Mouse (Mus musculus) kidney, postnatal 0 days (tissue): ENCODE data around the gene Rsph3b. TPM values are rescaled to one million over a fixed set of nuclear protein-coding genes. Genes with fewer than 3 reads are reported as not detected.

Source experiments
- ATAC-seq: fragments of 200-750 bp; cut with Nextera tagmentation; replicated peaks from 2 replicates; pipeline ENCODE4 v1.8.0; 2017; ENCODE audit warnings: low read depth, moderate number of reproducible peaks, moderate TSS enrichment, moderate library complexity; ENCODE audit not compliant: low FRiP score
- DNase-seq: peaks from one replicate; pipeline ENCODE4 v3.0.0-alpha.2; 2016; ENCODE audit warnings: low spot score
- H3K27ac ChIP-seq: fragments of 300-500 bp; sonication (generic); 2 replicates; pipeline ENCODE4 v1.5.1; 2014; ENCODE audit warnings: mild to moderate bottlenecking
- H3K27me3 ChIP-seq: fragments of 300-500 bp; sonication (generic); 2 replicates; pipeline ENCODE4 v1.6.1; 2014; ENCODE audit warnings: low read length, mixed read lengths; ENCODE audit not compliant: insufficient read depth
- H3K36me3 ChIP-seq: fragments of 300-500 bp; sonication (generic); 2 replicates; pipeline ENCODE4 v1.6.1; 2014; ENCODE audit warnings: low read length, mixed read lengths; ENCODE audit not compliant: insufficient read depth
- H3K4me1 ChIP-seq: fragments of 300-500 bp; sonication (generic); replicated peaks from 2 replicates; pipeline ENCODE4 v1.6.1; 2014; ENCODE audit warnings: antibody characterized with exemption, low read length, mixed read lengths; ENCODE audit not compliant: insufficient read depth
- H3K4me2 ChIP-seq: fragments of 300-500 bp; sonication (generic); 2 replicates; pipeline ENCODE4 v1.6.1; 2014; ENCODE audit warnings: mild to moderate bottlenecking, low read length, moderate library complexity, mixed read lengths
- H3K4me3 ChIP-seq: fragments of 300-500 bp; sonication (generic); replicated peaks from 2 replicates; pipeline ENCODE4 v1.5.1; 2014; ENCODE audit warnings: low read depth, low read length
- H3K9ac ChIP-seq: fragments of 300-500 bp; sonication (generic); 2 replicates; pipeline ENCODE4 v1.6.1; 2014; ENCODE audit warnings: low read depth, low read length
- H3K9me3 ChIP-seq: fragments of 300-500 bp; sonication (generic); replicated peaks from 2 replicates; pipeline ENCODE4 v1.6.1; 2016; ENCODE audit warnings: low read length, inconsistent platforms, mixed read lengths
- CTCF ChIP-seq: IDR thresholded peaks from 2 replicates; pipeline ENCODE4 v1.5.1; 2016; ENCODE audit warnings: antibody characterized with exemption, low read depth, mild to moderate bottlenecking, moderate library complexity
- WGBS: fragments of 180-500 bp; shearing (Covaris S2); extraction: QIAGEN DNeasy Blood & Tissue Kit; methylation state at CpG from one replicate; pipeline ENCODE4 v1.1.7; 2014; 5-methylcytosine and 5-hydroxymethylcytosine counted together
- microRNA-seq: library from miRNA; unstranded; fragments of <30 nt; microRNA quantifications from one replicate; pipeline ENCODE4, GENCODE M21; 2016
- polyA plus RNA-seq: library from polyadenylated mRNA; unstranded; fragments of >200 nt; fragmentation: Nextera tagmentation; extraction: Ambion mirVana; gene quantifications from 2 replicates; pipeline ENCODE4 v1.2.1, GENCODE M21; 2015

The Rsph3b gene
- polyA plus RNA-seq, 1 experiment from 2014 or later = 63.4 TPM

DNA sequence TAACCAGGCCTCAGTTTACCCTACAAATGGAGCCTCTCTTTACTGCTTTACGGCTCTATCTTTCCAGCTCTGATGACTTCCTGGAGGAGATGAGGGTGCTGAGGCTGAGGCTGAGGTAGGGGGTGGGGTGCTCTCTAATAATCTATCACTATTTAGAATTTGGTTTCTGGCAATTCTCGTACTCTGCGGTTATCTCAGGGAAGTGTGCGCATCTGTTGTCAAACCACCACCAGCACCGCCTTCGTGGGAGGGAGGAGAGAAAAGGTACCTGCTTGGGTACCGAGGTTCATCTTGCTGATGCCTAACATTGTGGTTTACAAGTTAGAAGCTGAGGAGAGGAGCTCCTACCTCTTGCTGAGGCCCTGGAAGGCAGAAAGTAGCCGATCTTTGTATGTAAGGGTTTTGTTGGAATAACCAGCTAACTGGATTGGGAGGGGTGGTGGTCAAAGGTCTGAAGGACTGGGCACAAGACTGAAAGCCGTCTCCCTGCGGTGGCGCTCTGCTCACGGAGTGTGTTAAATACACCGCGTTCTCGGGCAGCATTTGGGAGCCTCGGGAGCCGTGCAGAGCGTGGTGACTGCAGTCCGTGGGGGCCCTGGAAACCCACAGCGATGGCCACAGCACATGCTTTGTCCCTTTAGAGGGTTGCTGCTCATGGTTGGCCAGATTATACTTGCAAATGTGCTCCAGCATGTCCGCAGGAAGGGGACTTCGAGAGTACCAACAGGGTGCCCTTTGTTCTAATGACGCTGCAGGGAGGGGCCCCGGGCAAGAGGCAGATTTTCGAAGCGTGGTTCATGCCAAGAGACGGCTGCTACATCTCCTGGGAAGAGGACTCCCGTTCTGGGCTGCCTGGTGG lies 87.1 kb downstream of the Rsph3b start:
- 16% methylated on average over 28 of the region's 28 CpGs for WGBS
- ATAC-seq (peak; percentile 70; the same call in 1 of the 2 replicates), DNase-seq (peak; percentile 58)
- Histone ChIP-seq H3K27ac (peak overlapping the region; percentile 77), H3K9ac (no peak overlapping the region), H3K27me3 (no peaks in the 10 kb centered on the region), H3K4me3 (no peak overlapping the region), H3K36me3 (no peaks in the 10 kb centered on the region), H3K4me1 (peaks cover 31% of the 10 kb centered on the region; the same call in 1 of the 2 replicates), H3K9me3 (no peaks in the 10 kb centered on the region), H3K4me2 (peak overlapping the region; percentile 49)
- TF ChIP-seq CTCF = 0 out of 2 replicates have a peak, but pooled peaks have one; percentile 6

DNA sequence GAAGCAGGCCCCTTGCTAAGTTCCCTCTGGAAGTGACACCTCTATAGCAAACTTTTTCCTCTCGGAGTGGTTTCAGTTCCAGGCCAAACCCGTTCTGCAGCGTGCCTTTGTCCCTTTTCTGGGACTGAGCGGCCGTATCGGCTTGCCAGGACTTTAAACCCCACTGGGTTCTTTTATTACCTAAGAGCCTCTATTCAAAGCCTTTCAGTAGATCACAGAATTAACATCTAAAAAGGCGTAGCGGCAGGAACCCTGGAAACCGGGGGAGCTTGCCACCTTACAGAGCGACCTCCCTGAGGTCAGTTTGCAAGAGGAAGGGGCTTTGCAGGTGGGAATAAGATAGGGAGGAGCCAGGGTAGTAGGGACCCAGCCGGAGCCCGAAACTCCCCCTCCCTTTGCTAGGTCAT lies 88.0 kb downstream of the Rsph3b start:
- no peaks in the 10 kb centered on the region for H3K9me3 ChIP-seq
- DNase-seq (peak; percentile 40), ATAC-seq (no peak)
- H3K4me2 ChIP-seq = 0 out of 2 replicates have a peak overlapping the region, but pooled peaks have one; percentile 7
- H3K4me1 ChIP-seq = peaks cover 31% of the 10 kb centered on the region; the same call in 1 of the 2 replicates
- peak overlapping the region; percentile 77 for H3K27ac ChIP-seq
- no peak overlapping the region for H3K4me3 ChIP-seq
- H3K9ac ChIP-seq = no peak overlapping the region
- 27% methylated on average over 12 of the region's 12 CpGs for WGBS
- no peaks in the 10 kb centered on the region for H3K27me3 ChIP-seq
- no peak for TF ChIP-seq CTCF
- no peaks in the 10 kb centered on the region for H3K36me3 ChIP-seq

DNA sequence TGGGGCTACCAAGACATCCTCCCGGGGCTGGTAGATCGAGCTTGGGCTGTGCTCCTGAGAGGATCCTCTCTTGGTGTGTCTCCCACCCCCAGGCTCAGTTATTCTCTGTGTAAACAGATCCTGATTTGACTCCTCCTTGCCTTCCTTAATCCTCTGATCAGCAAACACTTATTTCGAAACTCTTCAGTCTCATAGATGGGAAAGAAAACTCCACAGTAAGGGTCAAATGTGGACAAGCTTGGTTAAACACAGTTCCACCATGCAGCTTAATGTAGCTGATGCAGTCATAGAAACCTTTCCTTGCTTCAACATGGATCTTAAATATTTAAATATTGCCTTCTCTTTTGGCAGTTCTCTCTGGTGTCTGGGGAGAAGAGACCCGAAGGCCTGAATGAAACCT lies 88.4 kb downstream of the Rsph3b start:
- DNase-seq (peak; percentile 29), ATAC-seq (no peak)
- TF ChIP-seq CTCF = no peak
- H3K36me3 ChIP-seq = no peaks in the 10 kb centered on the region
- WGBS = 24% methylated on average over 4 of the region's 4 CpGs
- no peak overlapping the region for H3K4me2 ChIP-seq
- H3K4me1 ChIP-seq = peaks cover 31% of the 10 kb centered on the region; the same call in 1 of the 2 replicates
- no peak overlapping the region for H3K4me3 ChIP-seq
- H3K27ac ChIP-seq = peak overlapping the region; percentile 77
- no peak overlapping the region for H3K9ac ChIP-seq
- H3K9me3 ChIP-seq = no peaks in the 10 kb centered on the region
- no peaks in the 10 kb centered on the region for H3K27me3 ChIP-seq

Small RNA genes within 50 kb of the gene (microRNA-seq; reads per million reads assigned to microRNA genes)
- not detected for gene Mir692-1

Other genes with a start within 250 kb of the Rsph3b start
- gene Ezr, start 165.9 kb downstream of the Rsph3b start, polyA plus RNA-seq = 281 and 313 TPM in 2 replicates
- gene Tagap1, start 12.5 kb upstream of the Rsph3b start, polyA plus RNA-seq = 43.6 and 45.9 TPM in 2 replicates
- 567 and 580 TPM in 2 replicates for gene Rnaset2b, start 22.0 kb upstream of the Rsph3b start, polyA plus RNA-seq
- 0.20 and 0.38 TPM in 2 replicates for gene Gm49721, start 30.2 kb upstream of the Rsph3b start, polyA plus RNA-seq
- gene Gm1604a, start 76.9 kb upstream of the Rsph3b start, polyA plus RNA-seq = 0.43 and 0.47 TPM in 2 replicates
- gene Rps6ka2, start 221.4 kb upstream of the Rsph3b start, polyA plus RNA-seq = 8.4 and 8.8 TPM in 2 replicates